Mouse (Mus musculus): ENCODE measurements around the gene Nfkbil1. TPM values are rescaled to one million over a fixed set of nuclear protein-coding genes. Genes with fewer than 3 reads are reported as not detected.

Gene Nfkbil1
- total RNA-seq, 2 experiments from 2014 or later = 3.5 to 8.8 TPM

DNA sequence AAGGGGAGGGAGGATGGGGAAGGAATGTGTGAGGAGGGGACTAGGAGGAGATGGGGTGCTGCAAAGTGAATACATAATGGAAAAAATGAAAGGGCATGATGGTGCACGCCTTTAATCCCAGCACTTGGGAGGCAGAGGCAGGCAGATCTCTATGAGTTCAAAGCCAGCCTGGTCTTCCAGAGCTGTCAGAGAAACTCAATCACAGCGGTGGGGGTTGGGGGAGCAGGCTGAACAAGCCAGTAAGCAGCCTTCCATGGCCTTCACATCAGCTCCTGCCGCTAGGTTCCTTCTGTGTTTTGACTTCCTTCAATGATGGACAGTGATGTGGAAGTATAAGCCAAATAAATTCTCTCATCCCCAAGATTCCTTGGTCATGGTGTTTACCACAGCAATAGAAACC, 19.7 kb upstream of the Nfkbil1 start:
- no peak for ATAC-seq (replicated peaks; ENCODE audit: low FRiP score, low TSS enrichment, poor library complexity, severe bottlenecking)

DNA sequence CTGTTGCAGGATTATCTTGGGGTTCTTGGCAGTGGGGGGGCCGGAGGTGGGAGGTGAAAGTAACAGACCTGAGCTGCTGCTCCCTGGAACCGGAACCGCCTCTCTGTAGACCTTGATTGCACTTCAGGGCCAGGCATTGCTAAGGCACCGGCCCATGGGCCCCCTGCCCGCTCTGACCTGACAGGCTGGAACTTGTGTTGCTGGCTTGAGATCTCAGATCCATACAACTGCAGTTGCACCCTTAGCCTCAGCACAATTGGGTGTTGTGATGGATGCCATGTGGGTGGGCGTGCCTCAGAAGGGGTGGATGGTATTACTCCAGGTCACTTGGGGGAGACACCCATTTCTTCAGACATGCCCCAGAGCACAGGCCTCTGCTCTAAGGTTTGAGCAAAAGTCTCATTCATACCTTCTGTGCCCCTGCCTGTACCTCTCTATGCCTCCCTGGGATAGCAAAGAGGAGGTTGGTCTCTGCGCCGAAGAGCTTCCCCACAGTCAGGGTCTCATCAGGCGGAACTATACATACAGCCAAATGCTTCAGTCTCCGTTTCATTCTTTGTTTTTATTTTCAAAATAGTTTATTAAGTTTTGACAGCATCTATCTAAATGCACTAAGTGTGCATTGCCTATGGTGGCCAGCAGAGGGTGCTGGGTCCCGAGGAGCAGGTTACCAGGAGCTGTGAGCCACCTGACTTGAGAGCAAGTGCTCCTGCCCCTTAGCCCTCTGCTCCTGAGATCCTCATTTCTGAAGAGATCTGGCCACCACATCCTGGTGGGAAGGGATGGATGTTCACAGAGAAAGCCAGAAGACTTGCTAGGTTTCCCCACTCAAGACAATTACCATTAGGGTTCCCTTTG, 18.9 kb upstream of the Nfkbil1 start:
- peak; percentile 41; the same call in 1 of the 2 replicates for ATAC-seq (replicated peaks; ENCODE audit: low FRiP score, low TSS enrichment, poor library complexity, severe bottlenecking)

DNA sequence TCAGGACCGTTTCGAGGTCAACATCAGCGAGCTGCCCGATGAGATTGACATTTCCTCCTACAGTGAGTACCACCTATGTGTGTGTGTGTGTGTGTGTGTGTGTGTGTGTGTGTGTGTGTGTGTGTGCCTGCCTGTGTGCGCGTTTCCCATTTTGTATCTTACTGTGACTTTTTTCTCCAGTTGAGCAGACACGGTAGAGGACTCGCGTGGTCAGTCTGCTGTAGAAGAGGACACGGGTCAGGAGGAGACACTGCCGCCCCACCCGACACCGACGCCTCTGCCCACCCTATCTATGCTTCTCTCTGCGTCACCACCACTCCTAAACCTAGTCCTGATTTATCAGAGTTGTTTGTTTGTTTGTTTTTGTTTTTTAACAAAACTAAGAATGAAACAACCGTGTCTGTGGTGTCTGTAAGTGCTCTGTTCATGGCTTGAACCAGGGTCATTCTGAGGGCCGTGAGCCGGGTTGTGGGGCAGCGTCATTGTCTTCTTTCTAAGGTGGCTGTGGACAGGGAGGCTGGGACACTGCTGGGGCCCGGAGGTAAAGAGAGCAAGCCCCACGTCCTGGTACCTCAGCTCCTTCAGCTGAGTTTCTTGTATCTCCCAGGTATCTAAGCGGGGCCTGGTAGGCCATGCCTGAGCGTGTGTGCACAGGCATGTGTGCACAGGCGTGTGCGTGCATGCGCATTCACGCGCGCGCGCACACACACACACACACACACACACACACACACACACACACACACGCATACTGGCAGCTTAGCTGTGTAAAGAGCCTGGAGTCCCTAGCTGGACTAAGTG, 17.9 kb upstream of the Nfkbil1 start:
- no peak for ATAC-seq (replicated peaks; ENCODE audit: low FRiP score, low TSS enrichment, poor library complexity, severe bottlenecking)

DNA sequence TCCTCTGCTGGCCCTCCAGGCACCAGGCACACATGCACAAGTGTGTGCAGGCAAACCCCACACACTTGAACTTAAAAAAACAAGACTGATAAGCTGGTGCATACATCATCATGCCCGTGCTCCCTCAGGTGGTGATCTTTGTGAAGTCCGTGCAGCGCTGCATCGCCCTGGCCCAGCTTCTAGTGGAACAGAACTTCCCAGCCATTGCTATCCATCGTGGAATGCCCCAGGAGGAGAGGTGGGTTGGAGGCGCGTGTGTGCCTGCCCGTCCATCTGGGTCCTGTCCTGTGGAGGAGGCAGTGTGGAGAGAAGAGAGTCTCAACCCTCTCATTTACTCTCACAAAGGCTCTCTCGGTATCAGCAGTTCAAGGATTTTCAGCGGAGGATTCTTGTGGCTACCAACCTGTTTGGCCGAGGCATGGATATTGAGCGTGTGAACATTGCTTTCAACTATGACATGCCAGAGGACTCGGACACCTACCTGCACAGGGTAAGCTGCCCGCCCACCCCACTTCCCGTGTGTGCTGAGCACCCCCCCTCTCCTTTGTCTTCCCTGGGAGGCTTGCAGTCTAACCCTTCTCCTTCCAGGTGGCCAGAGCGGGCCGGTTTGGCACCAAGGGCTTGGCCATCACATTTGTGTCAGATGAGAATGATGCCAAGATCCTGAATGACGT, 17.2 kb upstream of the Nfkbil1 start:
- ATAC-seq (replicated peaks; ENCODE audit: low FRiP score, low TSS enrichment, poor library complexity, severe bottlenecking) = no peak

DNA sequence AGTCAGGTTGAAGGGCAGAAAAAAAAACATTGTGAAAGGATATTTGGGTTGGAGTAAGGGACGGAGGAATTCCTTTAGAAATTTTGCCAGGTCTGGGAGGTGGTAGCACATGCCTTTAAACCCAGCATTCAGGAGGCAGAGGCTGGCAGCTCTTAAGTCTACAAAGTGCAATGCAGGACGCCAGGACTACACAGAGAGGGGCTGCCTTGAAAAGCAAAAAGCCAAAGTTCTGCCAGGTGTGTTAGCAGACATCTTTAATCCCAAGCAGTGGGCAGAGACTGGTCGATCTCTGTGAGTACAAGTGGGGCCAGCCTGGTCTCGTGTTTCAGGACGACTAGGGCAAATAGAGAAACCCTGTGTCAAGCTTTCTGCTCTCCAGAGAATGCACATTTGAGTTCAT, 16.4 kb upstream of the Nfkbil1 start:
- ATAC-seq (replicated peaks; ENCODE audit: low FRiP score, low TSS enrichment, poor library complexity, severe bottlenecking) = no peak

DNA sequence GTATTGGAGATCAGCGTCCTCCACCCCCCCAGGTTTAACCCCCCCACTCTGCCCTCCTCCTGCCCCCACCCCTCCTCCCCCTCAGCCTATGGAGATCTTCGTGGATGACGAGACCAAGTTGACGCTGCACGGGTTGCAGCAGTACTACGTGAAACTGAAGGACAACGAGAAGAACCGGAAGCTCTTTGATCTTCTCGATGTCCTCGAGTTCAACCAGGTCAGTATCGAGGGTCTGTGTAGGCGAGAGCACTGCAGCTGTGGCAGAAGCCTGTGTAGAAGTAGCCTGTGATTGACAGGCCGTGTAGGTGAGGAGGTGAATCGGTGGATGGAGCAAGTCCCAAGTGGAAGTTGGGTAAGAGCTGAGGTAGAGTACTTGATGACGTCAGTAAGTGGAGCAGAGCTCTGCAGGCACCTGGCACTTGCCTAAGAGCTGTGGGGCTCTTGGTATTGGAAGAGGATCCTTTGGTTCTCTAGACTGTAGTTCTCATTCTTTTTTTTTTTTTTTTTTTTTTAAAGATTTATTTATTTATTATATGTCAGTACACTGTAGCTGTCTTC, 15.6 kb upstream of the Nfkbil1 start:
- no peak for ATAC-seq (replicated peaks; ENCODE audit: low FRiP score, low TSS enrichment, poor library complexity, severe bottlenecking)

DNA sequence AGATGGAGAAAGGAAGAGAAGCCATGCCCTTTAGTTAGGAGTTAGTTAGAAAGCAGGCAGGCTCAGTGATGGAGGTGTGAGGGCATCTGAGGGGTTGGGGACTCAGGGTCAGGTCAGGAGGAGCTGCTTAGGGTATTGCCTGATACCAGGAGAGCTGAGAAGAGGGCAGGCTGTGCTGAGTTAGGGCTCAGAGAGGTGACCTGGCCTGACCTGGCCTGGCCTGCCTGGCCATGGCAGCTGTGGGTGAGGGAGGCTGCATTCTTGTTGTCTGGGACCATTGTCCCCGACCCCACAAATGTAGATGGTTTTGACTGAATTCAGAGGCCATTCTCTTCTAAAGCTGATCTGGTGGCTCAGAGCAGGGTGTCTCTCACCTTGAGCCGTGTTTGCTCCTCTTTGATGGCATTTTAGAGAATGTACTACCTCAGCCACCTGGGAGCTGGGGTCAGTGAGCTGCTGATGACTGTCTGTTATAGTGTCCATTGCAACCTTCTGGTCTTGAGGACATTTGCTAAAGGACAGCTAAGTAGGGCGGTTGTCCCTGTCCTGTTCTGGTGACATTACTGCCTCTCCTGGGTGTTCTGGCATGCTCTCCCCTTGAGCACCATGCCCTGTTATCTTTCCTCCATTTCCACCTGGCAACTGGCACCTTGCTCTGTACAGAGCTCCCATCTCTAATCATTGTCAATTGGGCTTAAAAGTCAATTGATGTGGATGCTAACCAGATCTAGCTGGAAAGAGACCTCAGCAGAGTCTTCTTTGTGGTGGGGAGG, 14.9 kb upstream of the Nfkbil1 start:
- no peak for ATAC-seq (replicated peaks; ENCODE audit: low FRiP score, low TSS enrichment, poor library complexity, severe bottlenecking)

DNA sequence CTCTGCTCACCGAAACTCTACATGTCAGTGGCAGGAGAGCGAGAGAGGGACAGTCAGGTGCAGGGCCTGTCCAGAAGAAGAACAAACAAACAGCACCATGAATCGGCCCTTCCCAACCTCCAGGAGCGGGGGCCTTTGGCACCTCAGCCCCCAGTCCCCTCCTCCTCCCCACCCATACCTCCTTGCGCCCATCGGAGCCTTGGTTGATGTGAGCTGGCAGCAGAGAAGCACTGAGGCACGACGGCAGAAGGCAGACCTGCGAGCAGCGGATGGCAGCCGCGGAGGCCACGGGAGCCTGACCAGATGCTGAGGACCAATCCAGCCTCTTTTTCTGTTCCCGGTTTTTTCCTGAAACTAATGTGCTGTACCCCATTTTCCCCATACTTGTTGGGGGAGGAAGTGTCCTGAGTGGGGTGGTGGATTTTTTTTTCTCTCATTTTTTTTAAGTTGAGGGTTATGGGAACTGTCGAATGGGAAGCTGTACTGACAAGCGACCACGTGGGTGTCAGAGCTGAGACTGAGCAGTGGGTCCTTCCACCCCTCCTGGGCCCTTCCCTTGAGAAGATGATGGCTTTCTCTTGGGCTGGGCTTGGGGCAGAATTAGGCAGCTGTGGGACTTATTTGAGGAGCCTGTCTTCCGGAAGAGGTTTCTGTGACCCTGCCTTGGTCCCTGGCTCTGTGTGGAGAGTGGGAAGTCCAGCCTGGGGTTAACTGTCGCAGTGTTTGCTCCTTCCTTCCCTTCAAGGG, 14.0 kb upstream of the Nfkbil1 start:
- no peak for ATAC-seq (replicated peaks; ENCODE audit: low FRiP score, low TSS enrichment, poor library complexity, severe bottlenecking)

DNA sequence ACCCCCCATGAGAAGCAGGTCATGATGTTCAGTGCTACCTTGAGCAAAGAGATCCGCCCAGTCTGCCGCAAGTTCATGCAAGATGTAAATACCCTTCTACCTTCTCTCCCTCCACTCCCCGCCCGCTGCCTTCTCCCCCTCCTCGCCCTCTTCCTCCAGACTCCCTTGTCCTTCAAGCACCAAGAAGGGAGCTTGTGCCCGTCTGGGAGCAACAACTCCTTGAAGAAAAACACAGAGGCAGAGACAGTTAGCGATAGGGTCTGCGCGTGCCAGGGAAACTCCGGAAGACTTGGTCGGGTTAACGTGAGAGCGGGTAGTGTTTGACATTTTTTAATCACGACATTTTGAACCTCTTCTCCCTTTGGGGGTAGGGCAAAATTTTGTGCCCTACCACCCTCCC, 13.4 kb upstream of the Nfkbil1 start:
- no peak for ATAC-seq (replicated peaks; ENCODE audit: low FRiP score, low TSS enrichment, poor library complexity, severe bottlenecking)

DNA sequence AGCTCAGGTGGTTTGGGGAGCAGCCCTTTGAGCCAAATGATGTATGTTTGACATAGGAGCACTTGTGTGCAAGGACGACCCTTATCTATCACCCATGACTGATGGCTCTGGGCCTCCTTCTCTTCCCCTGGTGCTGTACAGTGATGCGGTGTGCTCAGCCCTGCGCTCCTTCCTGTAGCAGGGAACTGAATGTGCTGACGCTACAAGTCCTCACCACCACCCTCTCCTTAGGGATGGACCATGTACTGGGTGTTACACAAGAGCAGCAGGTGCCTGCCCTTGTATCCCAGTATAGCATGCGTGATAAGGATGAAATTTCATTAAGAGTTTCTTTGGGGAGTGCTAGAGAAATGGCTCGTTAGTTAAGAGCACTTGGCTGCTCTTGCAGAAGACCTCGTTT, 11.6 kb upstream of the Nfkbil1 start:
- ATAC-seq (replicated peaks; ENCODE audit: low FRiP score, low TSS enrichment, poor library complexity, severe bottlenecking) = no peak

DNA sequence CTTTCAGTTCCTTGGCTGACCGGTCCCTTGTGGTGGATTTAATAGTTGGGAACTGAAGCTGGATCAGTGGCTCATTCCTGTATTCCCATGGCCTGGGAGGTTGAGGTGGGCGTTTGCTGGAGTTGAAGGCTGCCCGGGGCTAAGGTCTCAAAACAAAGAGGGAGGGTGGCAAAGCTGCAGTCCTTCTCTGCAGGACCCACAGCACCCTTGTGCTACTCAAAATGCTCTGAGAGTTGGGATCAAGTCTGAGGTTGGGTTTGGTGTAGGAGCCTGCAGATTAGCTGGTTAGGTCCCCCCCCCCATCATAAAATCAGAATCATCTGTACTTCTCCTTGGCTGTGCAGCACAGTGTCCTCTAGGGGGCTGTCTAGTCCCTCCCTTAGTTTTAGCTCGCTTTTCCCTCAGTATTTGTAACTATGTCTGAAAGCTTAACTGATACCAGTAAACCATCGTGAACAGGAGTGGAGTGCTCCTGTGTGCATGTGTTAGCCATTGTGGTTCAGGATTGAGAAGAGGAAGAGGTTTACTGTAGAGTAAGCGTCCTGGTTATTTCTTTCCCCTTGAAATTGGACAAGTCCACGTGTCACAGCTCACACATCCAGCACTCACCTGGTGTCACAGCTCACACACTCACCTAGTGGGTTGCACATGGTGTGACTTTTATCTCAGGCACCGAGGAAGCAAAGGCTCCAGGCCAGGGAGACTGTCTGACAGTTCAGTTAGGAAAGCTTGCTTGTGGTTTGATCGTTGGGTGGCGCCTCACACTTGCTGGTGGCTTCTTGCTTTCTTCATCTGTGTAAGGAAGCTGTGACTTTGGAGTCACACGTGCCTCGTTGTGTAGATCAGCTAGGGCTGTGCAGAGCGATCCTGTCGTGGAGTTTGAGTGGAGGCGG, 10.4 kb upstream of the Nfkbil1 start:
- ATAC-seq (replicated peaks; ENCODE audit: low FRiP score, low TSS enrichment, poor library complexity, severe bottlenecking) = peak; percentile 25; the same call in 1 of the 2 replicates

DNA sequence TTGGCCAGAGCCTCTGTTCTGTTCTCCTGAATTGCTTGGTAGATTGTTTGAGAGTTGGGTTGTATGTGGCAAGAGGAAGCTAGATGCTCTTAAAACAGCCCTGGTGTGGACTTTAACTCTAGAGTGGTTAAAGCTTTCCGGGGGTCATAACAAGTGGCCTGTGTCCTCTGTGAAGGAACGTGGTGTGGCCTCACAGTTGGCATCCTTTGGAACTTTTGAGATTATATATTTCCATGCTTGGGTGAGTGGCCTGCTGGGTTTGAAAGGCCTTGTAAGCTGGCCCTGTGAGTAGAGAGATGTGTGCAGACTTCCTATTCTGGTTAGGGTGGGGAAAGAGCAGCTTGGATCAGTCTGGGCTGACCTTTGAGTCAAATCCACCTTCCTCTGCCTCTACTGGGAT, 9.4 kb upstream of the Nfkbil1 start:
- no peak for ATAC-seq (replicated peaks; ENCODE audit: low FRiP score, low TSS enrichment, poor library complexity, severe bottlenecking)

DNA sequence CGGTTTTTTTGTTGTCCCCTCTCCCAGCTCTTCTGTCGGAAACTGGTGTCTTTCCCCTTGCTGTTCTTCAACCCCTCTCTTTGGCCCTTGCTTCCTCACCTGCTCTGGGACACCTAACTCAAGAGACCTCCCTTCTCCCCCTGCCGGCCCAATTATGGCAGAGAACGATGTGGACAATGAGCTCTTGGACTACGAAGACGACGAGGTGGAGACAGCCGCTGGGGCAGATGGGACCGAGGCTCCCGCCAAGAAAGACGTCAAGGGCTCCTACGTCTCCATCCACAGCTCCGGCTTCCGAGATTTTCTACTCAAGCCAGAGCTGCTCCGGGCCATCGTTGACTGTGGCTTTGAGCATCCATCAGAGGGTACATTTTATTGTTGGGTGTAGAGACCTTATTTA, 7.5 kb upstream of the Nfkbil1 start:
- ATAC-seq (replicated peaks; ENCODE audit: low FRiP score, low TSS enrichment, poor library complexity, severe bottlenecking) = peak; percentile 19; the same call in 1 of the 2 replicates

DNA sequence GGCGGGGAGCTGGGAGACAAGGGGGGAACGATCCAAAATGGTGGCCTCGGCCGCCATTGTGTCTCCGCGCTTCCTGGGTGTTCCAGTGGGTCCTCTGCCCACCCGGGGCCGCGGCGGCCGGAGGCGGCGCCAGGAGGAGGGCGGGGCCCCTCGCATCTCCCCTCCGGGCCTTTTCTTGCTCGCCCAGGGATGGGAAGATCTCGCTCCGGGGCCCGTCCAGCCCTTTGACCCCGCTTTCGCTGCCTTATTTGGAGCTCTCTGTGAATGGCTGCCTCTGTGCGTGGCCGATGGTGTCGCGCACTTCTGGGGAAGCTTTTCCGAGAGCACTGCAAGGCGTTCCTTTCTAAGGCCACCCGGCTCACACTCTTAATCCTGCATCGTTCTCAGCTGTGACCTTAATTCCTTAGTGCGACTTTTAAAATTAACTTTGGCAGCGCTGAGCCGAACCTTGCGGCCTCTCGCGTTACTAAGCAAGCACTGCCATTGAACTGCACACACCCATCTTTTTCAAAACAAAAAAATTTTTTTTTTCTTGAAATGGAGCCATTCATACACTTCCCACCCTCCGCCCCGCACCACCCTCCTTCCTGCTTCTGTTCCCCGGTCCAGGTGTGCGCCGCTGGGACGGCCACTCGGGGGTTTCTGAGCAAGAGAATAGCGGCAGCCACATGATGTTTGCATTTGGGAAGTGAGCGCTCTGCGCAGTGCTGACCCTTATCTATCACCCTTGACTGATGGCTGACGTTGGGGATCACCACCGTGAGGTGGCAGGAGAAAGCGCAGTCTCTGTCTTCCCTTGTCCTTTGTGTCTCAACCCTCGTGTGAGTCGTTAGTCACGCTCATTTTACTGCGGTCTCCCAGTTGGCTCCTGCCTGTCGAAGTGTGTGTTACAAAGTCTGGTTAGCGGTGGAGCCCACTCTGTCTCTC, 6.7 kb upstream of the Nfkbil1 start:
- ATAC-seq (replicated peaks; ENCODE audit: low FRiP score, low TSS enrichment, poor library complexity, severe bottlenecking) = peak; percentile 65

DNA sequence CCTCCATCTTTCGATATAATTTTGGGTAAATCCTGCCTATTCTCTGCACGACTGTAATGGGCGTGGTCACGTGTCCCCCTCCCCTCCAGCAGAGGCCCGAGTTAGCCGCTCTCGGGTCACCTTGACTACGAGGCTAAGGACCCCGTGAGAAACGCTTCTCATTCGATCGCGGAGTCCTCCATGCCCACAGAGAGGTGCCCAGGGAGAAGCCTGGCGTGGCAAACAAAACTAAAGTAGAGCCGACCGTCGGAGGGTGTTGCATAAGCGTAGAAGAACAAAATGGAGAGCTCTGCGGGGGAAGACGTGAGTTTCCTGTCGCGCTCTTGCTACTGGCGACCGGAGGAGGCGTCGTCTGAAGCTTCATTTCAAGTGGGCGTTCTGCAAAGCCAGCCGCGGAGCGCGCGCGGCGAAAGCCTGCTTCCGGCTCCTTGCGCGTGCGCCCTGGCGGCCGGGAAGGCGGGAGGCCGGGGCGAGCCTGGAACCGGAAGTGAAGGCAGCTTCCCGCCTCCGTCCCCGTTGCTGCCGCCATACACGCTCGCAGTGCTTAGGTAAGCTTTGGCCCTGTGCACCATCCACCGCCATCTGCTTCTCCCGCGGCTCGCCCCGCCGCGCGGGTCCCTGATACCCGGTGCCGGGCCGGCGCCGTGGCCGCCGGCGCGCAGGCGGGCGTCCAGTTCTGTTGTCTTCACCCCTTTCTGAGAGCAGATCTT, 5.9 kb upstream of the Nfkbil1 start, which contains the start of gene Ddx39b:
Ddx39b (plus strand) TSS at position 442 of the 710 bp plus-strand sequence.
- peak; percentile 70 for ATAC-seq (replicated peaks; ENCODE audit: low FRiP score, low TSS enrichment, poor library complexity, severe bottlenecking)

All from megakaryocyte-erythroid progenitor cell, adult 5-6 weeks (primary cell).